Mouse (Mus musculus): Measurements from ENCODE around the gene Gm10553. TPM values are rescaled to one million over a fixed set of nuclear protein-coding genes. Genes with fewer than 3 reads are reported as not detected.
"Not testable (repeated sequence)": the region's sequence is repeated elsewhere in the genome, so short reads cannot be mapped to it uniquely, and the experiment has no call there.

Gene Gm10553
- polyA plus RNA-seq (2012; rRNA removed) = not detected in 2 replicates

- DNase-seq (ENCODE audit: extremely low spot score in 1 of 2, low spot score in 1 of 2) = not testable (repeated sequence)
Measured at GRCm38 (mm10) chr1:85099864-85100263, at the start of gene Gm10553. Gm10553 (plus strand) TSS chr1:85100164.

GRCm38 (mm10) chr1:85071690-85072089, 28.3 kb upstream of the Gm10553 start:
- DNase-seq (ENCODE audit: extremely low spot score in 1 of 2, low spot score in 1 of 2) = not testable (repeated sequence)

DNA sequence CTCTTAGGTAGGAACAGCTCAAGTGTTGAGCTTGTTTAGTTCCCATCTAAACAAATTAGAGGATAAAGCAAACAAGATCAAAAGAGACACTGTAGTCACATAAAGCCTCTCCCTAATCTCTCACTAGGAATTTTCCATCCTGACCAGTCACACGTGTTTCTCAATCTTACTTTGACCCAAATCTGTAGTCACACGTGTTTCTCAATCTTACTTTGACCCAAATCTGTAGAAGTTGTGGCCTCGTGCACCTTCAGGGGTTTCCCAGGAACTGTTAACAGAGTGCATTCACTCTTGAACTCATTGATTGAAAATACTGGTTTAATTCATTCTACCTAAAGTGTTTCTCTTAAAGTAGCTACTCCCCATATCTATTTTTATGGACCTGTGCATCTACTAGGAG, 26.9 kb upstream of the Gm10553 start:
- DNase-seq (ENCODE audit: extremely low spot score in 1 of 2, low spot score in 1 of 2) = not testable (repeated sequence)

GRCm38 (mm10) chr1:85084803-85085202, 15.2 kb upstream of the Gm10553 start:
- not testable (repeated sequence) for DNase-seq (ENCODE audit: extremely low spot score in 1 of 2, low spot score in 1 of 2)

DNA sequence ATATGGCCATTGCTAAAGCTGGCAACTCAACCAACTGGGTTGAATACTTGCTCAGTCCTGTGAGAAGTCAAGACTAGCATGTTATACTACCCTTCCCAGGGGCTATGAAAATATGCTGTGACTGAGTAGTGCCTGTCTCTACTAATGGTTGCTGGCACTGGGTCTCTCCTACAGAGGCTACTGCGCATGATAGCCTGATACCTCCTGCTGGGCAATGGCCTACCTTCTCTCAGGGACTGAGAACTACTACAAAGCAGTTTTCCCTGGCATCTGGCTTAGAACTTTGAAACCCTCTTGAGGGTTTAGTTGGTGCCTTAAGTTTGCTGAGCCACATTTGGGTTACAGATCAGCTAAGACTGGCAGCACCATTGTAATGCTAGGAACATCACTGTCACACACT, 13.8 kb upstream of the Gm10553 start:
- DNase-seq (ENCODE audit: extremely low spot score in 1 of 2, low spot score in 1 of 2) = not testable (repeated sequence)

- not testable (repeated sequence) for DNase-seq (ENCODE audit: extremely low spot score in 1 of 2, low spot score in 1 of 2)
Measured at GRCm38 (mm10) chr1:85092169-85092568, 7.8 kb upstream of the Gm10553 start.

- not testable (repeated sequence) for DNase-seq (ENCODE audit: extremely low spot score in 1 of 2, low spot score in 1 of 2)
Measured at GRCm38 (mm10) chr1:85093011-85093572, 6.9 kb upstream of the Gm10553 start.

DNA sequence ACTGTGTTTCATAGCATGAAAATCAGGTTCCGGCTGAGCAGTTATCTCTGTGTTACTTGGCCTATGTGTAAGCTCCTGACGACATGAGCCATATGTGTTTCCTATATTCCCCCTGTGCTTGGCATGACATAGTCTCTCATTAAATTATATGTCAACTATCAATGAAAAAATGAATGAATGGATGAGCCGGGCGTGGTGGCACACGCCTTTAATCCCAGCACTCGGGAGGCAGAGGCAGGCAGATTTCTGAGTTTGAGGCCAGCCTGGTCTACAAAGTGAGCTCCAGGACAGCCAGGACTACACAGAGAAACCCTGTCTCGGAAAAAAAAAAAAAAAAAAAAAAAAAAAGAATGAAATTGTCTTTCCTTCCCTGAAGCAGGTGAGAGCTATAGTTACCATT, 883 bp upstream of the Gm10553 start:
- not testable (repeated sequence) for DNase-seq (ENCODE audit: extremely low spot score in 1 of 2, low spot score in 1 of 2)

- not testable (repeated sequence) for DNase-seq (ENCODE audit: extremely low spot score in 1 of 2, low spot score in 1 of 2)
Measured at GRCm38 (mm10) chr1:85101754-85102153, 1.8 kb downstream of the Gm10553 start.

DNA sequence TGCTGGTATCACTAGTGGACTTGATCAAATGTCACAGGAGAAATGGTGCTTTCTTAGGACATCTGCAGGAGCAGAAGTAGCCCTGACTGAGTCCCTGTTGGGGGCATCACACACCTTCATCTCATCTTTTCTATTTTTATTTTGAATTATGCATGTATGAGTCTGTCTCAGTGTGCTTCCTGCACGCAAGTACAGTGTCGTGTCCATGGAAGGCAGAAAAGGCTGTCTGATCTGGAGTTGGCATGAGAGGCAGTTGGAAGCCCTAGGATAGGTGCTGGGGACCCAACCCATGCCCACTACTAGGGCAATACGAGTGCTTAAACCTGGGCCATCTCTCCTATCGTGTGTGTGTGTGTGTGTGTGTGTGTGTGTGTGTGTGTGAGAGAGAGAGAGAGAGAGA, 5.4 kb downstream of the Gm10553 start:
- DNase-seq (ENCODE audit: extremely low spot score in 1 of 2, low spot score in 1 of 2) = not testable (repeated sequence)

GRCm38 (mm10) chr1:85106013-85106412, 6.0 kb downstream of the Gm10553 start:
- not testable (repeated sequence) for DNase-seq (ENCODE audit: extremely low spot score in 1 of 2, low spot score in 1 of 2)

GRCm38 (mm10) chr1:85109753-85110152, 9.8 kb downstream of the Gm10553 start, which contains the start of gene A530032D15Rik:
A530032D15Rik (minus strand) TSS chr1:85109853.
- not testable (repeated sequence) for DNase-seq (ENCODE audit: extremely low spot score in 1 of 2, low spot score in 1 of 2)

- DNase-seq (ENCODE audit: extremely low spot score in 1 of 2, low spot score in 1 of 2) = not testable (repeated sequence)
Measured at GRCm38 (mm10) chr1:85110876-85111275, 10.9 kb downstream of the Gm10553 start.

DNA sequence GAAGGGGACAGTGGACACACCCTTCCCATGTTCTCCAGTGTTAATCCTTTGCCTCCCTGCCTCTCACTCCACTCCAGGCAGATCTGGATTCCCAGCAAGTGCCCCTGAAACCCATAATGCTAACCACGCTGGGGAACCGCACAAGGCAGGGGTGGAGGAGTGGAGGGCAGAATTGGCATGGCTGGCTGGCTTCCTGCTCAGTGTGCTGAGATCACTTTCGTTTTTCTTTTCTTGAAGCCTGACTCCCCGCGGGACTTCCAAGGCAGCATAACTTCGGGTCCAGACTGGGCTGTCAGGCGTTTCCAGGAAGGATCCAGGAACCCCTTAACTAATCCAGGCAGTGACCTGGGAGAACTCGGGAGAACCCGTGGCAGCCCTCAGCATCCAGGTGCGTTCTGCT, 11.6 kb downstream of the Gm10553 start:
- DNase-seq (ENCODE audit: extremely low spot score in 1 of 2, low spot score in 1 of 2) = not testable (repeated sequence)

GRCm38 (mm10) chr1:85112266-85112665, 12.3 kb downstream of the Gm10553 start:
- not testable (repeated sequence) for DNase-seq (ENCODE audit: extremely low spot score in 1 of 2, low spot score in 1 of 2)

GRCm38 (mm10) chr1:85112889-85113288, 12.9 kb downstream of the Gm10553 start:
- not testable (repeated sequence) for DNase-seq (ENCODE audit: extremely low spot score in 1 of 2, low spot score in 1 of 2)

GRCm38 (mm10) chr1:85114078-85114477, 14.1 kb downstream of the Gm10553 start:
- not testable (repeated sequence) for DNase-seq (ENCODE audit: extremely low spot score in 1 of 2, low spot score in 1 of 2)

- DNase-seq (ENCODE audit: extremely low spot score in 1 of 2, low spot score in 1 of 2) = peak in 1 of 2 experiments; percentile 70
Measured at GRCm38 (mm10) chr1:85114666-85115402, 14.9 kb downstream of the Gm10553 start.

GRCm38 (mm10) chr1:85117537-85117936, 17.6 kb downstream of the Gm10553 start:
- DNase-seq (ENCODE audit: extremely low spot score in 1 of 2, low spot score in 1 of 2) = not testable (repeated sequence)

DNA sequence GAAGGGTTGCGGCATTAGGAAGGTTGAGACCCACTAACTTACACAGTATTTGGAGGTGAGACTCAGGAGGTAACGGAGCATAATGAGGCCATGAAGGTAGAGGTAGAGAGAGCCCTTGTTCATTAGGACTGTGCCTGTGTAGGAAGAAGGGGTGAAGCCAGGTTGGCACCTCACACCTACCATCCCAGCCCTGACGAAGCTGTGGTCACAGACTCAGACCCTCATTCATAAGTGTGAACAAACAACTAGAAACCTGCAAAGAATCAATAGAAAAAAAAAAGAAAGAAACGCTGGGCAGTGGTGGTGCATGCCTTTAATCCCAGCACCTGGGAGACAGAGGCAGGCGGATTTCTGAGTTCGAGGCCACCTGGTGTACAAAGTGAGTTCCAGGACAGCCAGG, 18.4 kb downstream of the Gm10553 start:
- DNase-seq (ENCODE audit: extremely low spot score in 1 of 2, low spot score in 1 of 2) = not testable (repeated sequence)

DNA sequence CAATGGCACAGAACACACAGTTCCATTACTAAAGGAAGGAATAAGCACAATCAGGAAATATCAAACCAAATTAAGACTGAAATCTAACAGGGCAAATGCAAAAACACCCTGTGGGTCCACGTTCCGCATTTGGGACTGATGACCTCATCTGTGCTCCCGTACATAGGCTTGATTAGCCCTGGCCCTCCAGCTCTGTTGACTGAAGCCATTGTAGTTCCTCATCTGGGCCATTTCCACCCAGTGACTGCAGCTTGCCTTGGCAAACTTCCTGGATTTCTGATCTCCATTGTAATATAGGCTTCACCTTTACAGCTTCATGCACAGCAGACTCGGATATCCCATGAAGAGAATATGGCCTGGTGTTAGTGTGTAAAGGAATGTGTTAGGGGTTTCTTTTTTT, 21.9 kb downstream of the Gm10553 start:
- DNase-seq (ENCODE audit: extremely low spot score in 1 of 2, low spot score in 1 of 2) = not testable (repeated sequence)

- not testable (repeated sequence) for DNase-seq (ENCODE audit: extremely low spot score in 1 of 2, low spot score in 1 of 2)
Measured at GRCm38 (mm10) chr1:85133671-85134070, 33.7 kb downstream of the Gm10553 start.

Measured in frontal cortex, adult 2 months (tissue).